Mouse (Mus musculus) megakaryocyte progenitor cell, adult 5-6 weeks (primary cell): ENCODE data around the gene Lin7b. TPM values are rescaled to one million over a fixed set of nuclear protein-coding genes. Genes with fewer than 3 reads are reported as not detected.

Experiments used
- ATAC-seq: replicated peaks from 2 replicates; pipeline ENCODE4 v1.8.0; 2016; ENCODE audit warnings: mild to moderate bottlenecking, moderate TSS enrichment, inconsistent platforms; ENCODE audit not compliant: poor library complexity
- total RNA-seq, 2 experiments: library from RNA; stranded (forward) in 1 of 2; stranded (reverse) in 1 of 2; fragments of 157-497, 149-512 nt in 1 of 2; fragments of 200-1000 nt in 1 of 2; gene quantifications; 2 replicates each; pipeline versions ENCODE4 v1.2.3 to v1.2.4; 2015 to 2017

Lin7b gene
- total RNA-seq (2015), result not detected in 2 replicates
- not detected in 2 replicates for total RNA-seq (2017)

GRCm38 (mm10) chr7:45370475-45371311 is at the start of gene Lin7b:
Lin7b (minus strand) TSS chr7:45370583.
- peak; percentile 75 for ATAC-seq

- no peak for ATAC-seq
Measured at GRCm38 (mm10) chr7:45417962-45418492, 47.6 kb upstream of the Lin7b start.

GRCm38 (mm10) chr7:45415636-45416035 is 45.3 kb upstream of the Lin7b start:
- no peak for ATAC-seq

GRCm38 (mm10) chr7:45414740-45415224 is 44.4 kb upstream of the Lin7b start:
- ATAC-seq, result no peak

GRCm38 (mm10) chr7:45413864-45414739 is 43.7 kb upstream of the Lin7b start:
- ATAC-seq, result no peak

- no peak for ATAC-seq
Measured at GRCm38 (mm10) chr7:45413113-45413863, 42.9 kb upstream of the Lin7b start, which contains the start of gene Ntf5. Ntf5 (plus strand) TSS chr7:45413695.

GRCm38 (mm10) chr7:45412421-45412820 is 42.0 kb upstream of the Lin7b start:
- no peak for ATAC-seq

- no peak for ATAC-seq
Measured at GRCm38 (mm10) chr7:45409497-45410163, 39.2 kb upstream of the Lin7b start.

- ATAC-seq, result no peak
Measured at GRCm38 (mm10) chr7:45408949-45409348, 38.6 kb upstream of the Lin7b start.

GRCm38 (mm10) chr7:45408351-45408750 is 38.0 kb upstream of the Lin7b start:
- ATAC-seq, result no peak

- no peak for ATAC-seq
Measured at GRCm38 (mm10) chr7:45407836-45408235, 37.5 kb upstream of the Lin7b start.

- no peak for ATAC-seq
Measured at GRCm38 (mm10) chr7:45406157-45407156, 36.1 kb upstream of the Lin7b start.

- peak; percentile 86 for ATAC-seq
Measured at GRCm38 (mm10) chr7:45405091-45406075, 35.0 kb upstream of the Lin7b start, which contains the start of gene Kcna7. Kcna7 (plus strand) TSS chr7:45405653.

- peak; percentile 74 for ATAC-seq
Measured at GRCm38 (mm10) chr7:45403532-45404261, 33.3 kb upstream of the Lin7b start.

GRCm38 (mm10) chr7:45401521-45402085 is 31.2 kb upstream of the Lin7b start:
- ATAC-seq, result no peak

- ATAC-seq, result no peak
Measured at GRCm38 (mm10) chr7:45396787-45397186, 26.4 kb upstream of the Lin7b start.
